Mouse (Mus musculus): ENCODE results near the gene Cckar.

DNA sequence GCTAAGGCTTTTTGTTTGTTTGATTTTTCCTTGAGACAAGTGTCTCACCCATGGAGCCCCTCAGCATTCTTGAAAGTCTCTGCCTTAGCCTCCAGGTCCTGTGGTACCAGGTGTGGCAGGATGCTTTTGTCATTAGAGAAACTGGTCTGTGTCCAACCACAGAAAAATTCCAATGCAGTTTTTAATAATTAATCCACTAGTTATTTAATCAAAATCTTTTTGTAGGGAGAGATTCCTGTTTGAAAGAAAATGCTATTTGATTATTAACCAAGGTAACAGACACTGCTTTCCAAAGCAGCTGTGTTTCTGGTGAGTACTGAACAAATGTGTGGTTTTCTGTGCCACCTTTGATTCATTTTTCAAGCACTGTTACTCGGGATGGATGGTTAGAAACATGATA is 50.9 kb downstream of the Cckar start:
- TF ChIP-seq CTCF (IDR thresholded peaks at IDR 0.05) = no peak
- TF ChIP-seq POLR2A (IDR thresholded peaks at IDR 0.05; ENCODE audit: insufficient read depth, low read depth, low read length) = no peak
